Mouse (Mus musculus) thymus, adult 2 months (tissue): ENCODE results near the gene Cobll1.

Experiments used
- CTCF ChIP-seq: fragments of 200-500 bp; IDR thresholded peaks from 2 replicates; pipeline ENCODE4 v1.5.1; 2012; ENCODE audit warnings: mild to moderate bottlenecking, control low read depth, low read length, moderate library complexity, borderline replicate concordance; ENCODE audit not compliant: control insufficient read depth, poor library complexity, insufficient read depth; ENCODE audit errors: extremely low read depth
- POLR2A ChIP-seq: fragments of 200-500 bp; IDR thresholded peaks from 2 replicates; pipeline ENCODE4 v1.6.1; 2012; ENCODE audit warnings: mild to moderate bottlenecking, low read length, control low read depth, moderate library complexity; ENCODE audit not compliant: control insufficient read depth, poor library complexity, insufficient read depth; ENCODE audit errors: extremely low read depth

DNA sequence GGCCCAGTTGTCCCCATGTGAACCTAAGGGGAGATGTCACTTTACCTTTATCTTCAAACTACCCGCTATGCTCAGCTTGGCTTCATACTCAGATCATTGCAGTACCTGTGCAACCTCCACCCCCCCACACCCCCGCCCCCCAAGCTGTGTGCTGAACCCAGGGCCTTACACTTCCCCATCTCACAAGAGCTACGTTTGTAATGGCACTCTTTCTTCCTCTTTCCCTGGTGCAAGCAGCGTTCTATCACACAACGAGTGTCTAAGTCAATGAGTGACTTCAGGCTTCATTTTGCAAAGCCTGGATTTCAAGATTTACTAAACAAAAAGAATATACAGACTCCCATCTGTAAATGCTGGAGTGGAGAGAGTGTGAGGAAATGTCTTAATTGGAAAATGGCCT is 100.2 kb downstream of the Cobll1 start:
- TF ChIP-seq CTCF: no peak
- TF ChIP-seq POLR2A: no peak
